In the genomic region with DNA sequence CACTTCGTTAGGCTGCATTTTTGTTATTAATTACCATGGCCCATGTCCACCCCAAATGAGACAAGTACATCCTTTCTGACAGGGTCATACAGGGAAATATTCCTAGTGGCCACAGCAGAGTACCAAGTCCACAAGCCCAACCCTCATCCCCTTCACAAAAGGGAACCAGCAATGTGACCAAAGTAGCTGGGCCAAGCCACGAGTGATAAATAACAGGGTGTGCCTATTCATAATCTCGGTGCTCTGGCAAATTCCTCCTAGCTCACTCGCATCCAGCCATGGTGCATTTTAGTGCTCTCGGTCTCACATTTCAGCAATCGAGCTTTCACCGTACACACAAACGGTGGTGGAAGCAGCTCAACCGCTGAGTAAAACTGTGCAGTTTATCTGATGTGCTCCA, we compare ENCODE assay signal across 25 mouse cellular contexts.
DNase-seq lines count a peak whose midpoint lies in the region; ATAC-seq and TF ChIP-seq lines count a peak whose summit lies in the region.
"Had no signal": no experiment of that assay in that cellular context is flagged by ENCODE, and none has a peak within 500 bp of the region (broad histone marks: within the 10 kb centered on the region; RNA-seq: fewer than 3 reads in every experiment).

No protein-coding gene starts in this region.

- H3K4me2 ChIP-seq in stomach, postnatal 0 days (replicated peaks; ENCODE audit: low read depth) = no peak overlapping the region; the same call in 1 of the 2 replicates
- no peak overlapping the region for H3K4me2 ChIP-seq in liver, embryonic 11.5 days
- H3K4me2 ChIP-seq: embryonic facial prominence, embryonic 12.5 days; forebrain, embryonic 12.5 days; heart, embryonic 12.5 days; limb, embryonic 15.5 days; liver, embryonic 15.5 days; midbrain, embryonic 12.5 days had no signal

- H3K27ac ChIP-seq in stomach, postnatal 0 days (replicated peaks) = peak overlapping the region; percentile 30
- H3K27ac ChIP-seq in liver, embryonic 11.5 days (ENCODE audit: low read depth, low read length) = no peak overlapping the region
- H3K27ac ChIP-seq: embryonic facial prominence, embryonic 12.5 days; forebrain, embryonic 12.5 days; hindbrain, postnatal 0 days; limb, embryonic 15.5 days; liver, embryonic 15.5 days; midbrain, embryonic 12.5 days had no signal

- TF ChIP-seq CTCF in stomach, postnatal 0 days (IDR thresholded peaks at IDR 0.05; ENCODE audit: low read depth) = no peak

- no peaks in the 10 kb centered on the region for H3K36me3 ChIP-seq in stomach, postnatal 0 days (ENCODE audit: control insufficient read depth, insufficient read depth, low read length)
- H3K36me3 ChIP-seq in liver, embryonic 11.5 days (ENCODE audit: control insufficient read depth, insufficient read depth, low read length) = no peaks in the 10 kb centered on the region
- H3K36me3 ChIP-seq: embryonic facial prominence, embryonic 12.5 days; forebrain, embryonic 12.5 days; heart, embryonic 12.5 days; limb, embryonic 15.5 days; midbrain, embryonic 12.5 days had no signal

- whole genome bisulfite sequencing in stomach, postnatal 0 days = 27% methylated on average over 9 of the region's 9 CpGs
- 71% methylated on average over 9 of the region's 9 CpGs for WGBS in liver, embryonic 11.5 days

- no peak overlapping the region for H3K9ac ChIP-seq in stomach, postnatal 0 days (ENCODE audit: low read length)
- no peak overlapping the region for H3K9ac ChIP-seq in liver, embryonic 11.5 days (ENCODE audit: low read depth, low read length)
- H3K9ac ChIP-seq: embryonic facial prominence, embryonic 12.5 days; forebrain, embryonic 12.5 days; heart, embryonic 12.5 days; limb, embryonic 15.5 days; liver, embryonic 15.5 days; midbrain, embryonic 12.5 days had no signal

- no peaks in the 10 kb centered on the region for H3K9me3 ChIP-seq in stomach, postnatal 0 days (ENCODE audit: control insufficient read depth, low read length)
- H3K9me3 ChIP-seq in liver, embryonic 11.5 days (ENCODE audit: control insufficient read depth, low read length) = no peaks in the 10 kb centered on the region
- H3K9me3 ChIP-seq: embryonic facial prominence, embryonic 12.5 days; forebrain, embryonic 12.5 days; heart, embryonic 12.5 days; limb, embryonic 15.5 days; liver, embryonic 15.5 days; midbrain, embryonic 12.5 days had no signal

- H3K4me1 ChIP-seq in stomach, postnatal 0 days (replicated peaks; ENCODE audit: control insufficient read depth, insufficient read depth) = 0 out of 2 replicates have a peak, but pooled peaks cover 3% of the 10 kb centered on the region
- peaks cover 3% of the 10 kb centered on the region; the same call in 1 of the 2 replicates for H3K4me1 ChIP-seq in liver, embryonic 11.5 days (replicated peaks; ENCODE audit: control insufficient read depth, insufficient read depth, low read length)

- no peak overlapping the region for H3K4me3 ChIP-seq in stomach, postnatal 0 days (ENCODE audit: low read depth, low read length)
- H3K4me3 ChIP-seq in liver, embryonic 11.5 days (ENCODE audit: low read depth, low read length) = no peak overlapping the region
- H3K4me3 ChIP-seq: embryonic facial prominence, embryonic 12.5 days; erythroblast, embryonic 14.5 days; forebrain, embryonic 12.5 days; heart, embryonic 12.5 days; limb, embryonic 15.5 days; liver, embryonic 15.5 days; midbrain, embryonic 12.5 days had no signal

- peak; percentile 36; the same call in 1 of the 2 replicates for ATAC-seq in megakaryocyte, adult 5-6 weeks (ENCODE audit: poor library complexity, severe bottlenecking)
- no peak for ATAC-seq in stomach, postnatal 0 days (ENCODE audit: low FRiP score, low TSS enrichment)
- ATAC-seq in liver, embryonic 11.5 days (replicated peaks; ENCODE audit: low FRiP score) = no peak
- ATAC-seq: hindbrain, postnatal 0 days; Patski had no signal

- peak; percentile 36 for DNase-seq in gastrocnemius, adult 18-20 months (ENCODE audit: low spot score)
- no peak for DNase-seq in gastrocnemius, postnatal 25 days
- DNase-seq in MEL-GATA-1-ER (ENCODE audit: extremely low read depth, low read depth) = peak; percentile 10
- DNase-seq in stomach, postnatal 0 days (ENCODE audit: low spot score) = peak; percentile 30
- DNase-seq in liver, embryonic 11.5 days (ENCODE audit: low spot score) = no peak
- DNase-seq in heart, postnatal 4 days = no peak
- DNase-seq: adrenal gland, adult 2 months; cerebellum, adult 11 months; cerebellum, adult 9-11 months; heart, adult 11 months; heart, postnatal 10 days; kidney, adult 18-20 months; layer of hippocampus, adult 9-11 months; left cerebral cortex, postnatal 4 days; lung, postnatal 4 days had no signal

- no peak for TF ChIP-seq EP300 in stomach, postnatal 0 days (optimal IDR thresholded peaks at IDR 0.05)

- H3K27me3 ChIP-seq in stomach, postnatal 0 days (ENCODE audit: control insufficient read depth, insufficient read depth, low read length) = no peaks in the 10 kb centered on the region
- H3K27me3 ChIP-seq in liver, embryonic 11.5 days (replicated peaks; ENCODE audit: control insufficient read depth, insufficient read depth, low read length) = no peaks in the 10 kb centered on the region
- H3K27me3 ChIP-seq: embryonic facial prominence, embryonic 12.5 days; forebrain, embryonic 12.5 days; heart, embryonic 12.5 days; limb, embryonic 15.5 days; liver, embryonic 15.5 days; midbrain, embryonic 12.5 days; Patski had no signal

Comparison
In these comparisons a context has a peak if more than half of its experiments do, and no peak if none do; other contexts are left out.
1. DNase-seq: peak in gastrocnemius, adult 18-20 months (single experiment), MEL-GATA-1-ER (single experiment) and stomach, postnatal 0 days (single experiment); none in gastrocnemius, postnatal 25 days (single experiment), liver, embryonic 11.5 days (single experiment) and heart, postnatal 4 days (single experiment).